Mouse (Mus musculus): Measurements from ENCODE around the gene Slc37a1. TPM values are rescaled to one million over a fixed set of nuclear protein-coding genes. Genes with fewer than 3 reads are reported as not detected.
A peak's percentile ranks its signal among the peaks of the same experiment; 100 is the strongest.

Gene Slc37a1
- polyA plus RNA-seq, 1 experiment from 2014 or later, result 12.9 TPM

DNA sequence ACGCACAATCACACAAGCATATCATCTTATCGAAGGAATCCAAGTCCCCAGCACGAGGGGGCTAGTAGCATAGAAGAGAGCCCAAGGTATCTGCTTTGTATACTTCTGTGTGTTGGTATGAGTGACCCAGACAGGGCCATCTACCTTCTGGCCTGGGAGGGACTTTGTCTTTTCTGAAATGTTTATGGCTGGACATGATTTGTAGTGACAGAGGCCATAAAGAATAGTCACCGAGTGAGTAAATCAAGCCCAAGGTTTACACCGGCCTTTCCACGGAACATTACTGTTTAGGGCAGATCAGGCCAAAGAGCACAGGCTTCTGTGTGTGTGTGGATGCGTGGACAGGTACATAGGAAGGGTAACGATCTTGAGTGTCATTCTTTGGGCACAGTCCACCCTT lies 93.3 kb downstream of the Slc37a1 start:
- Histone ChIP-seq H3K27me3 (ENCODE audit: control insufficient read depth, insufficient read depth, low read depth, low read length) (no peaks in the 10 kb centered on the region), H3K36me3 (ENCODE audit: control insufficient read depth, insufficient read depth, low read length) (no peaks in the 10 kb centered on the region), H3K4me2 (ENCODE audit: low read length) (no peak overlapping the region), H3K4me1 (ENCODE audit: control insufficient read depth, insufficient read depth, low read length) (peaks cover 9% of the 10 kb centered on the region; the same call in 1 of the 2 replicates), H3K9me3 (replicated peaks; ENCODE audit: control insufficient read depth, low read length, poor library complexity, severe bottlenecking) (no peaks in the 10 kb centered on the region), H3K4me3 (ENCODE audit: low read depth, low read length) (no peak overlapping the region), H3K9ac (ENCODE audit: low read depth, low read length) (no peak overlapping the region), H3K27ac (ENCODE audit: low read length) (no peak overlapping the region)
- WGBS, result 90% methylated on average over 8 of the region's 8 CpGs
- no peak for ATAC-seq

DNA sequence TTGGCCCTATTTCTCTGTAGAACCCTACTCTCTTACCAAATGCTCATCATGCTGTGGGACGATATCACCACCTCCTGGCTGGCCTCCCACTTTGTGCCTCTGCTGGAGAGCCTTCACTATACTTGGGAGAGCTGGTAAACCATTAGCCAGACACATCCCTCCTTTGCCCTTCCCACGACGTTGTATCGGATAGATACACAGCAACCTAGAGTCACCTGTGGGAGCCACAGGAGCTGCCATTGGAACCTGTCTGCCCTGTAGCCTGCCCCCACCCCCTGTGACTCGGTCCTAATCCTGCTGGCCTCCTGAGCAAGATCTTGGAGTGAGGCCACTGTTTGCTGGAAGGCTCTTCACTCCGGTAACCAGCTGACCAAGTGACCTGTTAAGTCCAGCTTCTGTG lies 96.7 kb downstream of the Slc37a1 start:
- Histone ChIP-seq H3K4me1 (ENCODE audit: control insufficient read depth, insufficient read depth, low read length) (peaks cover 30% of the 10 kb centered on the region), H3K27ac (ENCODE audit: low read length) (no peak overlapping the region), H3K9ac (ENCODE audit: low read depth, low read length) (no peak overlapping the region), H3K4me3 (ENCODE audit: low read depth, low read length) (no peak overlapping the region), H3K9me3 (replicated peaks; ENCODE audit: control insufficient read depth, low read length, poor library complexity, severe bottlenecking) (no peaks in the 10 kb centered on the region), H3K4me2 (ENCODE audit: low read length) (no peak overlapping the region), H3K36me3 (ENCODE audit: control insufficient read depth, insufficient read depth, low read length) (no peaks in the 10 kb centered on the region), H3K27me3 (ENCODE audit: control insufficient read depth, insufficient read depth, low read depth, low read length) (no peaks in the 10 kb centered on the region)
- no peak for ATAC-seq
- 86% methylated on average over 6 of the region's 6 CpGs for WGBS

DNA sequence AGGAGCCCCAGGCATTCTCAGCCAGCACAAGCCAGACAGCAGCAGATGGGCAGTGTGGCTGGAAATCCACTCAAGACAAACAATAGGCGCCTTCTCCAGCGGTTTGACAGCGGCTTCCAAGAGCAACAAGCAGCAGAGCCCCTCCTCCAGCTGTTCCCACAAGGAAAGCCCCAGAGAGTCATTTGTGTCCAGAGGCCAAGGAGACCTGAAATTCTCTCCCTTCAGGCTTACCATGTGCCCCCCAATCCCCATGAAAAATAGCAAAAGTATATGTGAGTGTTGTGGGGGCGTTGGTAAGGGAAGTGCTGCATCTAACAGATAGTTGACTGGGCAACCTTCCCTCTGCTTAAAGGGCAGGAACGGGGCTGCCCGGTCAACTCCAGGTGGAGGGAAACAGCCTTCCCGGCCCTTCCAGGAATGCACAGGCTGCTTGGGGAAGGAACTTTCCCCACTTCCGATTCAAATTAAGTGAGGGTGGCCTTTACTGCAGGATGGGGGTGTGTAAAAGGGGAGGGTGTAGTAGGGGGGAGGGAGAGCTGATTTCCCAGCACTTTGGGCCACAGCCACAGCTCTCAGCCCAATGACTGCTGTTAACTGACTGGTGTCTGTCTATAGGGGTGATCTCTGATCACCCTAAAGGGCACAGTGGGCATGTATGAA lies 98.5 kb downstream of the Slc37a1 start:
- Histone ChIP-seq H3K27me3 (ENCODE audit: control insufficient read depth, insufficient read depth, low read depth, low read length) (no peaks in the 10 kb centered on the region), H3K4me3 (ENCODE audit: low read depth, low read length) (no peak overlapping the region; the same call in 1 of the 2 replicates), H3K9ac (ENCODE audit: low read depth, low read length) (peak overlapping the region; percentile 31; the same call in 1 of the 2 replicates), H3K4me1 (ENCODE audit: control insufficient read depth, insufficient read depth, low read length) (peaks cover 45% of the 10 kb centered on the region), H3K9me3 (replicated peaks; ENCODE audit: control insufficient read depth, low read length, poor library complexity, severe bottlenecking) (no peaks in the 10 kb centered on the region), H3K27ac (ENCODE audit: low read length) (peak overlapping the region; percentile 79), H3K36me3 (ENCODE audit: control insufficient read depth, insufficient read depth, low read length) (no peaks in the 10 kb centered on the region), H3K4me2 (ENCODE audit: low read length) (peak overlapping the region; percentile 87)
- WGBS, result 10% methylated on average over 8 of the region's 8 CpGs
- ATAC-seq, result peak; percentile 16

DNA sequence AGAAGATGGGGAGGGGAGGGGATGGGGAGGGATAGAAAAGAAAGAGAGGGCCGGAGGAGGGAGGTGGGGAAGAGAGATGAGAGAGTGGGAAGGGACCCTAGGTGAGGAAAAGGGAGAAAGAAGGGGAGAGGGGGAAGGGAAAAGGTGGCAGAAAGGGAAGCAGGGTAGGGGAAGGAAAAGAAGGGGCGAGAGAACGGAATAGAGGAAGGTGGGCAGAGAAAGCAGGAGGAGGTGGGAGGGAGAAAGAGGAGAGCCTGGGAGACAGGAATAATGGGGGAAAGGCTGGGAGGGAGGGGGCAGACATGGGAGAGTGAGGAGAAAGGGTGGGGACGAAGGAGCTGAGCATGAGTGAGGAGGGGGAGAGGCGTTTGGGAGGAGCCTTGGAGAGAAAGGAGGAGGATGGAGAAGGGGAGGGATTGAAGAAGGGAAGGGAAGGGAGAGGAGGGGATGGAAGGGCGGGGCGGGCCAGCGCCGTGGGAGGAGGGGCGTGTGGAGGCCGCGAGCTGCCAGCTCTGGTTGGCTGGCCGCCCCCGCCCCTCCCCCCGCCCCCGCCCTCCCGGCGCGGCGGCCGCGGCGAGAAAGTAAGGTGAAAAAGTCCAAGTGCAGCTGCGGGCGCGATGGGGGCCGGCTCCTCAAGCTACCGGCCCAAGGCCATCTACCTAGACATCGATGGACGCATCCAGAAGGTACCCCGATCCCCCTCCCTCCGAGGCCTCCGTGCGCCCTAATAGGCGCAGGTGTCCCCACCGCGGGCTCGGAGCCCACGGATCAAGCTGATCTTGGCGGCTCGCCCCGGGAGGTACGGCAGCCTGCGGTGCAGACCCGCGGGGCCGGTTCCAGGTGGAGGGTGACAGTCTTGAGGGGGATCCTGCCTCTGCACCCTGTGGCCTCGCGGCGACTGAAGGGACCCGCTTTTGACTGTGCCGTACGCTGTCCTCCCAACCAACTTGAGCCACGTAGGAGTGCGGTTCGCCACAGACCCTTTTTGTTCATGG lies 99.4 kb downstream of the Slc37a1 start, which contains the start of gene Pde9a:
Gene Pde9a (plus strand): TSS at position 540 of the 995 bp plus-strand sequence.
- no peaks in the 10 kb centered on the region for H3K27me3 ChIP-seq (ENCODE audit: control insufficient read depth, insufficient read depth, low read depth, low read length)
- no peaks in the 10 kb centered on the region for H3K36me3 ChIP-seq (ENCODE audit: control insufficient read depth, insufficient read depth, low read length)
- under 1% methylated on average over 45 of the region's 56 CpGs for WGBS
- peak within 1 kb of the TSS; percentile 87 for H3K4me2 ChIP-seq (ENCODE audit: low read length)
- peak; percentile 87 for ATAC-seq
- H3K4me3 ChIP-seq (ENCODE audit: low read depth, low read length), result peak within 1 kb of the TSS; percentile 83
- H3K4me1 ChIP-seq (ENCODE audit: control insufficient read depth, insufficient read depth, low read length), result peaks cover 45% of the 10 kb centered on the region
- peak within 1 kb of the TSS; percentile 84 for H3K9ac ChIP-seq (ENCODE audit: low read depth, low read length)
- peak within 1 kb of the TSS; percentile 79 for H3K27ac ChIP-seq (ENCODE audit: low read length)
- no peaks in the 10 kb centered on the region for H3K9me3 ChIP-seq (replicated peaks; ENCODE audit: control insufficient read depth, low read length, poor library complexity, severe bottlenecking)

DNA sequence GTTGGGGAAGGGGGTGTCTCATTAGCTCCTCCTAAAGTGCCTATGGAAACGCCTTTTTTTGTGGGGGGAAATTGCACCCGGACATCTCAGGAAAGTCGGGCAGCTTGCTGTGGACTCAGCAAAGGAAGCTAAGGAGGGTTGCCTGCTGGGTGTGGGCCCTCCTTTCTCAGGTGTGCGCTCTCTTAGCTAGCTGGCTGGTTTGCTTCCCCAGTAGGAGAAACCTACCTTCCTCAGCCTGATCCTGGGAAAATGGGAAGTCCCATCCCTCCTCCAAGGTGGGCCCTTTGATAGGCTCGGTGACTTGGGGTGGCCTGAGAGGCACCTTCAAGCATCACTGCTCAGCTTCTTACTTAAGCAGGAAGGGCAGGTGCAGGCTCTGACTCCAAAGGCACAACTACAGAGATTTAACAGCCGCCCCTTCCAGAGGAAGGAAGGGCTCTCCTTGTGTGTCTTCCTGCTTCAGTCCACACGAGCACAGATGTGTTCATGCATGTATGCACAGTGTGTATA lies 100.2 kb downstream of the Slc37a1 start:
- peak overlapping the region; percentile 83 for H3K4me3 ChIP-seq (ENCODE audit: low read depth, low read length)
- peak overlapping the region; percentile 87 for H3K4me2 ChIP-seq (ENCODE audit: low read length)
- peak overlapping the region; percentile 84 for H3K9ac ChIP-seq (ENCODE audit: low read depth, low read length)
- ATAC-seq, result 0 out of 2 replicates have a peak, but pooled peaks have one; percentile 5
- H3K27ac ChIP-seq (ENCODE audit: low read length), result peak overlapping the region; percentile 73
- no peaks in the 10 kb centered on the region for H3K36me3 ChIP-seq (ENCODE audit: control insufficient read depth, insufficient read depth, low read length)
- no peaks in the 10 kb centered on the region for H3K9me3 ChIP-seq (replicated peaks; ENCODE audit: control insufficient read depth, low read length, poor library complexity, severe bottlenecking)
- peaks cover 45% of the 10 kb centered on the region for H3K4me1 ChIP-seq (ENCODE audit: control insufficient read depth, insufficient read depth, low read length)
- WGBS, result 7% methylated on average over 7 of the region's 7 CpGs
- H3K27me3 ChIP-seq (ENCODE audit: control insufficient read depth, insufficient read depth, low read depth, low read length), result no peaks in the 10 kb centered on the region

DNA sequence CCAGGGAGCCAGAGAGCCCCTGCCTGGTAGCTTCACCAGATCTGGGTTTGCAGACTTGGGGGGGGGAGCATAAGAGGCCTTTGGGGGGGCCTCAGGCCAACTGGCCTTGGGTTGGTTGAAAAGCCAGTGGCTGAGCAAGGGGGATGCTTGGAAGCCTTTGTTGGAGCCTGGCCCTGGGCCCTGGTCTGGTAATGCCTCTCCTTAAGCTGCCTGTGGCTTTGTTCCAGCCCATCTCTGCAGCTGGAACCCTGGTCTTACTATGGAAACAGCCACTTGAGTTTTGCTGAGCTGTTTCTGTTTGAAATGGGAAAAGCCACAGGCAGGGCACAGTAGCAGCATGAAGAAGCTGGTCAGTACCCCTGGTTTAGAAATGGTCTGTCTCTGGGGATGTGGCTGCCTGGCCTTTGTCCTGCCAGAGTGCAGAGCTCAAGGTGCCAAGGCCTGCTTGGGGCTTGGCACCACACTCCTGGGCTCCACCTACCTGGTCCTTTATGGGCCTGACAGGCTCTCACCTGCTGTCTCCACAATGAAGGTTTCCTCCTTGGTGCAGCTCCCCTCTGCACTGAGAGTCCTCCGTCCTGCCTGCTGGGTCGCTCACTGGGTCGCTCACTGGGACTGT lies 102.9 kb downstream of the Slc37a1 start:
- WGBS, result 91% methylated on average over 3 of the region's 3 CpGs
- peaks cover 49% of the 10 kb centered on the region for H3K4me1 ChIP-seq (ENCODE audit: control insufficient read depth, insufficient read depth, low read length)
- H3K27ac ChIP-seq (ENCODE audit: low read length), result peak overlapping the region; percentile 5; the same call in 1 of the 2 replicates
- no peaks in the 10 kb centered on the region for H3K9me3 ChIP-seq (replicated peaks; ENCODE audit: control insufficient read depth, low read length, poor library complexity, severe bottlenecking)
- peak overlapping the region; percentile 87 for H3K4me2 ChIP-seq (ENCODE audit: low read length)
- no peaks in the 10 kb centered on the region for H3K36me3 ChIP-seq (ENCODE audit: control insufficient read depth, insufficient read depth, low read length)
- H3K27me3 ChIP-seq (ENCODE audit: control insufficient read depth, insufficient read depth, low read depth, low read length), result no peaks in the 10 kb centered on the region
- 0 out of 2 replicates have a peak overlapping the region, but pooled peaks have one; percentile 7 for H3K9ac ChIP-seq (ENCODE audit: low read depth, low read length)
- ATAC-seq, result no peak
- H3K4me3 ChIP-seq (ENCODE audit: low read depth, low read length), result no peak overlapping the region

DNA sequence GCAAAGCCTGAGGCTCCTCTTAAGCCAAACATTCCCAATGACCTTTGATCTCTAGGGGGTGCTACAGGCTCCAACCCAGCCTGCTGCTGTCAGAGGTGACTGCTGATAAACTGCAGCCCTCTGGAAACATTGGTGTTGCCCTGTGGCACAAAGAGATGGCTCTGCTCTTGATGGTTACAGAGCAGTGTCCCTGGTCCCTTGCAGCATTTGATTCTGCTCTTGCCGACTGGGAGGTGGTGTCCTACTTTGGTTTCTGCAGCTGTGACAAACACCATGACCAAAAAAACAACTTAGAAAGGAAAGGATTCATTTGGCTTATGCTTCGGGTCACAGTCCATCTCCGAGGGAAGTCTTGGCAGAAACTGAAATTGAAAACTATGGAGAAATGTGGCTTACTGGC lies 104.9 kb downstream of the Slc37a1 start:
- WGBS, result 80% methylated on average over 3 of the region's 3 CpGs
- Histone ChIP-seq H3K27me3 (ENCODE audit: control insufficient read depth, insufficient read depth, low read depth, low read length) (no peaks in the 10 kb centered on the region), H3K4me1 (ENCODE audit: control insufficient read depth, insufficient read depth, low read length) (peaks cover 38% of the 10 kb centered on the region), H3K27ac (ENCODE audit: low read length) (no peak overlapping the region), H3K9me3 (replicated peaks; ENCODE audit: control insufficient read depth, low read length, poor library complexity, severe bottlenecking) (no peaks in the 10 kb centered on the region), H3K9ac (ENCODE audit: low read depth, low read length) (no peak overlapping the region), H3K4me3 (ENCODE audit: low read depth, low read length) (no peak overlapping the region), H3K4me2 (ENCODE audit: low read length) (no peak overlapping the region), H3K36me3 (ENCODE audit: control insufficient read depth, insufficient read depth, low read length) (no peaks in the 10 kb centered on the region)
- no peak for ATAC-seq

DNA sequence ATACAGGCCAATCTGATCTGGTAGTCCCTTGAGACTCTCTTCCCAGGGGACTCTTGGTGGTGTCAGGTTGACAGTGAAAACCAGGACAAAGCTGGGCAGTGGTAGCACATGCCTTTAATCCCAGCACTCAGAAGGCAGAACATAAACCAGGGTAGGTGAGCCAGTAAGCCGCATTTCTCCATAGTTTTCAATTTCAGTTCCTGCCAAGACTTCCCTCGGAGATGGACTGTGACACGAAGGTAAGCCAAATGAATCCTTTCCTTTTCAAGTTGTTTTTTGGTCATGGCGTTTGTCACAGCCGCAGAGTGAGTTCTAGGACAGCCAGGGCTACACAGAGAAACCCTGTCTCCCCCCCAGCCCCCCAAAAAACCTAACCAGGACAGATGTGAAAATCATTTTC lies 105.4 kb downstream of the Slc37a1 start:
- H3K36me3 ChIP-seq (ENCODE audit: control insufficient read depth, insufficient read depth, low read length), result no peaks in the 10 kb centered on the region
- no peak overlapping the region for H3K4me3 ChIP-seq (ENCODE audit: low read depth, low read length)
- ATAC-seq, result no peak
- H3K27me3 ChIP-seq (ENCODE audit: control insufficient read depth, insufficient read depth, low read depth, low read length), result no peaks in the 10 kb centered on the region
- peaks cover 34% of the 10 kb centered on the region for H3K4me1 ChIP-seq (ENCODE audit: control insufficient read depth, insufficient read depth, low read length)
- H3K27ac ChIP-seq (ENCODE audit: low read length), result no peak overlapping the region
- H3K4me2 ChIP-seq (ENCODE audit: low read length), result no peak overlapping the region
- H3K9me3 ChIP-seq (replicated peaks; ENCODE audit: control insufficient read depth, low read length, poor library complexity, severe bottlenecking), result no peaks in the 10 kb centered on the region
- 85% methylated on average over 5 of the region's 5 CpGs for WGBS
- H3K9ac ChIP-seq (ENCODE audit: low read depth, low read length), result no peak overlapping the region

Measured in midbrain, embryonic 16.5 days (tissue).